Mouse (Mus musculus) embryonic fibroblast, embryonic 13.5 days (primary cell): ENCODE results near the gene Bicral.

Experiments
- CTCF ChIP-seq: IDR thresholded peaks from 2 replicates; pipeline ENCODE4 v1.5.1; 2011; ENCODE audit warnings: mild to moderate bottlenecking, control low read depth, low read length, moderate library complexity, borderline replicate concordance; ENCODE audit not compliant: insufficient read depth
- POLR2A ChIP-seq: IDR thresholded peaks from 2 replicates; pipeline ENCODE4 v1.6.1; 2011; ENCODE audit warnings: low read depth, mild to moderate bottlenecking, control low read depth, low read length, moderate library complexity

DNA sequence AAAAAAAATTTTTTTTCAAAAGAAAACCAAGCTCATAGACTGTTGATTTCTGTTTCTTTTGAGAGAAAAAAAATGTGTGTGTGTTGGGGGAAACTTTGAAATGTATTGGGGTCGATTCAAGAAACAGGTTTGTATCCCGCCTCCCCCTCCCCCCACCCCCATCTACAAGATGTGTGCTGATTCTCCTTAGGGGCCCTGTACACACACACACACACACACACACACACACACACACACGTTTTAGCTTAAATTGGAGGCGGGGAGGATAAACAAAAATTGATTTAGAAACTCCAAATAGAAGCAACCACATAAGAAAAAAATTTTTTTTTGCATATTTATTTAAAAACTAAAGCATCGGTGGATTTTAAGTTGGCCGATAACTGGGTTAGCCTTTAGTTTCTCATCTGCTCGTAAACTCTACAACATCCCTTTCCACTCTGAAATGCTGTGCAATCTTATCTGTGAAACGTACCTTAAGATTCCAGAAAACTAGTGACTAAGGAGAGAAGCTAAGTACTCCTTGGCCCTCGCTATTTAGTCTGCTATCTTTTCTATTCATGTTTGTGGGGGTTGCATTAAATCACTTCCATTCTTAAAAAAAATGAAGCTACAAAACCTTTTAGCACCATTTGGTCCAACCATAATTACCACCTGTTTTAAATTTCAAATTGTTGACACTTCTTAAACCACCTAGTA, 615 bp upstream of the Bicral start:
- TF ChIP-seq CTCF, result no peak
- no peak for TF ChIP-seq POLR2A
